7 mouse cellular contexts compared by ENCODE assay signal in the genomic region with DNA sequence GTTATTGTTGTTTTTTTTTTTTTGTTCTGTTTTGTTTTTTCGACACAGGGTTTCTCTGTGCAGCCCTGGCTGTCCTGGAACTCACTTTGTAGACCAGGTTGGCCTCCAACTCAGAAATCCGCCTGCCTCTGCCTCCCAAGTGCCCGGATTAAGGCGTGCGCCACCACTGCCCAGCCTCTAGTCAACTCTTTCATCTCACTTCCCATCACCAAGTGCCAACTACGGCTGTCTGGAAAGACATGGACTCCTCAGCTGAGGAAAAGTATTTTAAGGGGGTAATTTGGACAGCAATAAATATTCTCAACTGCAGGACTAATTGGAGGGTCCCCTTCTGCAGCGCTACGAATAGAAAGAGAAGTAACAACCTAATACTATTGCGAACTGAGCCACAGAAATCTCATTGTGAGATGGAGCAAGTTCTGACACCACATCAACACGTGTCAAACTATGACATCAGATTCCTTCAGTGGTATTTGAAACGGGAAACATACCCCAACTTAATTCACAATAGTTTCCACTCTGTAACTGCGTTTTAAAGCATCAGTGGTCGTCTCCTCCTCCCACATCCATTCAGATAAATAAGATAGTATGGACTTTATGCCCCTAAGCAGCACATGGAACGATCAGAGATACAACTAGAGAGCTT. TPM values are rescaled to one million over a fixed set of nuclear protein-coding genes. Genes with fewer than 3 reads are reported as not detected.
DNase-seq lines count a peak whose midpoint lies in the region; ATAC-seq and TF ChIP-seq lines count a peak whose summit lies in the region.

No protein-coding gene starts in this region.

- peak overlapping the region; percentile 96 for H3K4me2 ChIP-seq in liver, embryonic 12.5 days
- H3K4me2 ChIP-seq in stomach, embryonic 15.5 days: peak overlapping the region; percentile 82

- no peak for TF ChIP-seq POLR2A in testis, adult 2 months (IDR thresholded peaks at IDR 0.05; ENCODE audit: control insufficient read depth, low read depth, low read length)

- H3K36me3 ChIP-seq in testis, adult 2 months (ENCODE audit: control insufficient read depth, insufficient read depth, low read length): no peaks in the 10 kb centered on the region
- H3K36me3 ChIP-seq in forebrain, embryonic 10.5 days (replicated peaks): peaks cover 12% of the 10 kb centered on the region
- peaks cover 9% of the 10 kb centered on the region; the same call in 1 of the 2 replicates for H3K36me3 ChIP-seq in liver, embryonic 12.5 days
- H3K36me3 ChIP-seq in stomach, embryonic 15.5 days: no peaks in the 10 kb centered on the region

- H3K4me1 ChIP-seq in testis, adult 2 months (ENCODE audit: control insufficient read depth, insufficient read depth, low read length): peaks cover 3% of the 10 kb centered on the region
- H3K4me1 ChIP-seq in forebrain, embryonic 10.5 days: peaks cover 51% of the 10 kb centered on the region
- H3K4me1 ChIP-seq in liver, embryonic 12.5 days: peaks cover 63% of the 10 kb centered on the region
- H3K4me1 ChIP-seq in stomach, embryonic 15.5 days: peaks cover 38% of the 10 kb centered on the region; the same call in 1 of the 2 replicates

- TF ChIP-seq CTCF in testis, adult 2 months (IDR thresholded peaks at IDR 0.05; ENCODE audit: control insufficient read depth, insufficient read depth, insufficient replicate concordance, low read depth, low read length): no peak

- H3K4me3 ChIP-seq in testis, adult 2 months (ENCODE audit: control insufficient read depth, low read depth, low read length): peak overlapping the region; percentile 88
- H3K4me3 ChIP-seq in forebrain, embryonic 10.5 days: peak overlapping the region; percentile 100
- H3K4me3 ChIP-seq in liver, embryonic 12.5 days: peak overlapping the region; percentile 91
- H3K4me3 ChIP-seq in stomach, embryonic 15.5 days (replicated peaks): peak overlapping the region; percentile 98

- H3K9me3 ChIP-seq in forebrain, embryonic 10.5 days: no peaks in the 10 kb centered on the region
- no peaks in the 10 kb centered on the region for H3K9me3 ChIP-seq in liver, embryonic 12.5 days (replicated peaks)
- H3K9me3 ChIP-seq in stomach, embryonic 15.5 days: no peaks in the 10 kb centered on the region

- H3K9ac ChIP-seq in liver, embryonic 12.5 days: peak overlapping the region; percentile 97
- H3K9ac ChIP-seq in stomach, embryonic 15.5 days: peak overlapping the region; percentile 97

- no peaks in the 10 kb centered on the region for H3K27me3 ChIP-seq in testis, adult 2 months (ENCODE audit: control insufficient read depth, insufficient read depth, low read length)
- no peaks in the 10 kb centered on the region for H3K27me3 ChIP-seq in forebrain, embryonic 10.5 days (ENCODE audit: poor library complexity, severe bottlenecking)
- no peaks in the 10 kb centered on the region for H3K27me3 ChIP-seq in liver, embryonic 12.5 days (replicated peaks)
- no peaks in the 10 kb centered on the region for H3K27me3 ChIP-seq in stomach, embryonic 15.5 days (replicated peaks)

- peak overlapping the region; percentile 41 for H3K27ac ChIP-seq in testis, adult 2 months (ENCODE audit: control insufficient read depth, insufficient read depth, low read depth, low read length)
- H3K27ac ChIP-seq in forebrain, embryonic 10.5 days: peak overlapping the region; percentile 99
- peak overlapping the region; percentile 94 for H3K27ac ChIP-seq in liver, embryonic 12.5 days
- no peak overlapping the region for H3K27ac ChIP-seq in stomach, embryonic 15.5 days

- no peak for ATAC-seq in liver, embryonic 12.5 days
- no peak for ATAC-seq in stomach, embryonic 15.5 days (ENCODE audit: insufficient read depth, low FRiP score, low read depth)
- no peak for ATAC-seq in erythroid progenitor cell, adult 5-6 weeks (replicated peaks; ENCODE audit: low FRiP score, poor library complexity, severe bottlenecking)

- no peak for DNase-seq in testis, postnatal 14 days (ENCODE audit: low spot score)
- no peak for DNase-seq in forebrain, embryonic 10.5 days (ENCODE audit: extremely low spot score, low spot score)
- no peak for DNase-seq in left cerebral cortex, adult 9 months (ENCODE audit: low spot score in 2 of 2)

- WGBS in forebrain, embryonic 10.5 days: 35% methylated on average over 14 of the region's 14 CpGs
- WGBS in liver, embryonic 12.5 days (ENCODE audit: insufficient replicate concordance): 20% methylated on average over 14 of the region's 14 CpGs
- WGBS in stomach, embryonic 15.5 days: 34% methylated on average over 14 of the region's 14 CpGs

RNA-seq across cellular contexts. Expression of a gene that starts 1.6 kb away (rescaled TPM):
- polyA plus RNA-seq in testis, adult 2 months (2012; rRNA removed): 67.0 and 71.2 TPM in 2 replicates
- 30.9 and 36.0 TPM in 2 replicates for polyA plus RNA-seq in forebrain, embryonic 10.5 days (2016; fragmentation: Nextera tagmentation; extraction: Ambion mirVana)
- 21.7 and 21.9 TPM in 2 replicates for polyA plus RNA-seq in liver, embryonic 12.5 days (2016; fragmentation: Nextera tagmentation; extraction: Ambion mirVana)
- polyA plus RNA-seq in stomach, embryonic 15.5 days (2015; fragmentation: Nextera tagmentation; extraction: Ambion mirVana): 22.2 and 25.6 TPM in 2 replicates
- total RNA-seq in erythroid progenitor cell, adult 5-6 weeks (2015; ENCODE audit: low replicate concordance): 68.8 and 85.9 TPM in 2 replicates
- total RNA-seq in erythroid progenitor cell, adult 5-6 weeks (2017; ENCODE audit: low replicate concordance): 20.0 and 31.0 TPM in 2 replicates
